Mouse (Mus musculus): ENCODE results near the gene Tcte2. TPM values are rescaled to one million over a fixed set of nuclear protein-coding genes. Genes with fewer than 3 reads are reported as not detected.
A peak's percentile ranks its signal among the peaks of the same experiment; 100 is the strongest.

Gene Tcte2
- polyA plus RNA-seq, 1 experiment from 2014 or later, result 4.4 TPM

DNA sequence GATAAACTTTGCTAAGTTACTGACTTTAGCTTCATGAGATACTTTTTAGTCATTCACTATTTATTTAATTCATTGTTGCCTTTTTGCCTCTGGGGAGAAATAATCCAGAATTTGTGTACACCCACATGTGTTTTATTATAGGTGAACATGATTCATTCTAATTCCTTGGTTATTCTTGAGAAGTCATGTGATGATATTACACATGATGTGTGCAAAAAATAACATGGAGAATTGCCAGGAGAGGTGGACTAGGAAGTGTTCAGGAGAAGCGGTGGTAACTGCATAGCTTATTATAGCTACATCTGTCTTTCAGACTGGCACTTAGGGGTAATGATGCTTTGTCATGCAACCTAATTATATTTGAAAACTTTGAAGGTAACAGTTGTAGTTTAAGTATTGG lies 2.2 kb upstream of the Tcte2 start:
- no peaks in the 10 kb centered on the region for H3K27me3 ChIP-seq (replicated peaks)
- H3K36me3 ChIP-seq, result no peaks in the 10 kb centered on the region
- H3K9ac ChIP-seq, result no peak overlapping the region
- no peak overlapping the region for H3K4me2 ChIP-seq
- H3K9me3 ChIP-seq, result no peaks in the 10 kb centered on the region
- peaks cover 55% of the 10 kb centered on the region for H3K4me1 ChIP-seq
- ATAC-seq (ENCODE audit: extremely low read depth, insufficient number of reproducible peaks, low FRiP score, low TSS enrichment), result no peak
- WGBS, result 60% methylated on average over 1 of the region's 1 CpGs
- no peak overlapping the region for H3K27ac ChIP-seq (replicated peaks)
- H3K4me3 ChIP-seq, result no peak overlapping the region

DNA sequence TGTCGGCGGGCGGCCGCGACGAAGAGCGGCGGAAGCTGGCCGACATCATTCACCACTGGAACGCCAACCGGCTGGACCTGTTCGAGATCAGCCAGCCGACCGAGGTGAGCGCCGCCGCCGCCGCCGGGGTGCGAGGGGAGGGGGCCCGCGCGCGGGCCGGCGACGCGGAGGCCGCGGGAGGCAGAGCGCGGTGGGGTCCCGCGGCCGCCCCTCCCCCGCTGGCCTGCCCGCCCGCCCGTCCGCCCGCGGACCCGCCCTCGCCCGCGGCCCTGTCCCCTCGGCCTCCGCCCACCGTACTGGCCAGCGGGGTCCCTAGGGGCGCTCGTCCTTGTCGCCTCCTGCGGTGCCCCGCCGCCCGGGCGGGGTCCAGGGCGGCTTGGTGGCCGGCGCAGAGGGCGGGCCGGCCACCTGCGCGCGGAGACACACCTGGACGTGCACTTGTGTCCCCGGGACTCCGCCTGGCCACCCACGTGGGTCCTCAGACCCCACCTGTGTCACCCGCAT lies 898 bp downstream of the Tcte2 start:
- Histone ChIP-seq H3K4me3 (peak overlapping the region; percentile 95), H3K27ac (replicated peaks) (peak overlapping the region; percentile 95), H3K4me2 (peak overlapping the region; percentile 98), H3K36me3 (no peaks in the 10 kb centered on the region), H3K4me1 (peaks cover 49% of the 10 kb centered on the region), H3K9ac (peak overlapping the region; percentile 96), H3K27me3 (replicated peaks) (no peaks in the 10 kb centered on the region), H3K9me3 (no peaks in the 10 kb centered on the region)
- ATAC-seq (ENCODE audit: extremely low read depth, insufficient number of reproducible peaks, low FRiP score, low TSS enrichment), result peak; percentile 50; the same call in 1 of the 2 replicates
- 1% methylated on average over 35 of the region's 72 CpGs for WGBS

DNA sequence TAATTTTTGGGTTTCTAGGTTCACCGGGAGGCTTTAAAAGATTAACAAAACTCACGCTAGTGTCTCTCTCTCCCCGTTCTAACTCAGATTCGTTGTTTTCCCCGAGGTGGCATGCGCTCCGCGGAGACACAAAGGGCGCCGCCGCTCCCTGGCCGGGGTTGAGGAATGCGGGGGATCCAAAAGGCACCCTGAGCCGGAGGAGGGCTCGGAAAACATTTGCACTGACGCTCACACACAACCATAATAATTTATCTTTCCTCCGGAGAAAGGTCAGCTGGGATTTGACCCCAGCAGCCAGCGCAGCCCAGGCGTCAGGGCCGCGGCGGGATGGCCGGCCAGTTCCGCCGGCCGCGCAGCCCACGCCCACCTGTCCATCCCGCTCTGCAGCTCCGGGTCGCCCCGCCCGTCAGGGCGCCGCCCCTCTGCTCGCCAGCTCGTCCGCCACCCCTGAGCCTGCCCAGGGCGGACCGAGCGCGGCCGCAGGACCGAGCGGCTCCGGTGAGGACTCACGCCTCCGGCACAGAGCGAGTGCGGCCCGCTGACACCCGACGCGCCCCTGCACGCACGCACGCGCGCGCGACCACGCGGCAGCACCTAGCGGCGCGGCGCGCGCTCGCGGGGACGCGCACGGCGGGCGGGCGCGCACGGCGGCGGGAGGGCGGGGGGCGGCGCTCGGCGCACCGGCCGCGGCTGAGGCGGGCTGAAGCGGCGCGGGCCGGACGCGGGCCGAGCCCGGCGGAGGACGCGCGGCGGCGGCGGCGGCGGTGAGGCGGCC lies 1.6 kb downstream of the Tcte2 start, which contains the start of gene Afdn:
Afdn (plus strand) TSS at position 687 of the 775 bp plus-strand sequence.
- Histone ChIP-seq H3K9ac (peak within 1 kb of the TSS; percentile 96), H3K4me1 (peaks cover 42% of the 10 kb centered on the region), H3K9me3 (no peaks in the 10 kb centered on the region), H3K4me2 (peak within 1 kb of the TSS; percentile 98), H3K27me3 (replicated peaks) (no peaks in the 10 kb centered on the region), H3K27ac (replicated peaks) (peak within 1 kb of the TSS; percentile 95), H3K36me3 (no peaks in the 10 kb centered on the region), H3K4me3 (peak within 1 kb of the TSS; percentile 95)
- WGBS, result under 1% methylated on average over 67 of the region's 108 CpGs
- peak; percentile 83 for ATAC-seq (ENCODE audit: extremely low read depth, insufficient number of reproducible peaks, low FRiP score, low TSS enrichment)

DNA sequence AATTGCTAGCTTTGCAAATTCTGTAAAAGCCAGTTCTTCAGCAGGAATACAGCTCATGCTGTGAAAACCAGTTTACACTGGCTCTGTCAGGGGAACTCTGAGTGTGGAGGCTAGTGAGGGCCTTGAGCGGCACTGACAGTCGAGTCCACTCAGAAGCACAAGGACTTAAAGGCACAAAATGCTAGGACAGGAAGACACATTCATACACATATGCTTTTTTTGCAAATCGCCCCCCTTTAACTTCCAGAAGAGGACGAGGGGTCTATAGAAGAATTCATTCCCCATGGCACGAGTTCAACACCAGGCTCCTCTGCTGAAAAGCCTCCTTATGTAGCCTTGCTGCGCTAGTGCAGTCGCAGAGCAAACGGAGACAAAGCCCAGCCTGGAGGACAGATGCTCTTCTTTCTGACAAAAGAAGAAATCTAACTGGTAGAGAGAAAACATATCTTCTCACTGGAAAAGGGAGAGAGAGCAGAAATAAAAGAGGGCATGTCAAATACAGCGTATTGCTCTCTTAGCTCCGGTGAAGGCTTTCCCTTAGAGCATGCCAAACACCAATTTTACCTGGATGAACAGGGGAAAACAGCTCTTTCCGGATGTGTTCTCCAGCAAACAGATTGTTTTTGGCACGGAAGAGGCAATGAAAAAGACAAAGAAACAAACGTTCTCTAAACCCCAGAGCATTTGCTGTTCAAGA lies 2.3 kb downstream of the Tcte2 start:
- H3K4me1 ChIP-seq, result peaks cover 36% of the 10 kb centered on the region
- H3K4me3 ChIP-seq, result peak overlapping the region; percentile 95
- peak overlapping the region; percentile 96 for H3K9ac ChIP-seq
- H3K27ac ChIP-seq (replicated peaks), result peak overlapping the region; percentile 95
- 10% methylated on average over 13 of the region's 13 CpGs for WGBS
- no peaks in the 10 kb centered on the region for H3K27me3 ChIP-seq (replicated peaks)
- H3K4me2 ChIP-seq, result peak overlapping the region; percentile 98
- no peaks in the 10 kb centered on the region for H3K36me3 ChIP-seq
- no peak for ATAC-seq (ENCODE audit: extremely low read depth, insufficient number of reproducible peaks, low FRiP score, low TSS enrichment)
- no peaks in the 10 kb centered on the region for H3K9me3 ChIP-seq

DNA sequence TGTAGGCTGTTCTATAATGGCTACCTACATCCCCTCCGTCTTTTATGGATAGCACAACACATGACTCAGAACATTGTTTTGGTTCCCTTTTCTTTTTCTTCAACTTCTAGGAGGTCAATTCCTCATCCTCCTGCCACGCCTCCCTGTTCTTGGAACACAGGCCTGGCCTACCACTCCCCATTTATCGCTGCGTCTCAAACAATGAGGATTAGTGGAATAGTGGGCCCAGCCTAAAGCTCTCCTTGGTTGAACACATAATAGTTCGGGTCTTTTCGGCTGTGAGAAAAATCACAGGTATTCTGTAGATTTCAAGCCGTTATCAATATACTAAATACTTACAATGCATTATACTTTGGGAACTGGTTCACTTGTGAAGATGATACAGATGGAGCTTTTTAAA lies 3.0 kb downstream of the Tcte2 start:
- Histone ChIP-seq H3K36me3 (no peaks in the 10 kb centered on the region), H3K9ac (peak overlapping the region; percentile 96), H3K9me3 (no peaks in the 10 kb centered on the region), H3K4me2 (peak overlapping the region; percentile 98), H3K27me3 (replicated peaks) (no peaks in the 10 kb centered on the region), H3K4me3 (peak overlapping the region; percentile 95), H3K4me1 (peaks cover 30% of the 10 kb centered on the region), H3K27ac (replicated peaks) (peak overlapping the region; percentile 95; the same call in 1 of the 2 replicates)
- 81% methylated on average over 7 of the region's 7 CpGs for WGBS
- no peak for ATAC-seq (ENCODE audit: extremely low read depth, insufficient number of reproducible peaks, low FRiP score, low TSS enrichment)

DNA sequence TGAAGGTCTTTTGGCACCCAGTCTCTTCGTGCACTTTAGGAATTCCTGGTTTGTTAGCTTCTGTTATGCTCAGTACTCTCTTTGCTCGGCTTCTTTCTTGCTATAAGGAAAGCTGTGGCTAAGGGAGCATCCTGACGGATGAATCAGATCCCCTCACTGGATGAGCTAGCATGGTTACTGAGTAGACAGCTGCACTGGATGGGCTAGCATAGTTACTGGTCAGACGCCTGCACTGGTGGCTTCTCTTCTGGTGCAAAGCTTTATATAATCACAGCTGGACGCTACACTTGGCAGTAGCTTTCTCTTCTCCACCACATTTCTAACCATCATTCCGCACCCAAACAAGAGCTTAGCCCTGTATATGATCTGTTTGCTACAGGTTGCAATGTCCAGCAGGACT lies 6.7 kb downstream of the Tcte2 start:
- Histone ChIP-seq H3K27me3 (replicated peaks) (no peaks in the 10 kb centered on the region), H3K36me3 (no peaks in the 10 kb centered on the region), H3K9ac (no peak overlapping the region), H3K4me1 (peaks cover 21% of the 10 kb centered on the region), H3K4me2 (no peak overlapping the region), H3K27ac (replicated peaks) (no peak overlapping the region), H3K4me3 (no peak overlapping the region), H3K9me3 (no peaks in the 10 kb centered on the region)
- 65% methylated on average over 6 of the region's 6 CpGs for WGBS
- ATAC-seq (ENCODE audit: extremely low read depth, insufficient number of reproducible peaks, low FRiP score, low TSS enrichment), result no peak

DNA sequence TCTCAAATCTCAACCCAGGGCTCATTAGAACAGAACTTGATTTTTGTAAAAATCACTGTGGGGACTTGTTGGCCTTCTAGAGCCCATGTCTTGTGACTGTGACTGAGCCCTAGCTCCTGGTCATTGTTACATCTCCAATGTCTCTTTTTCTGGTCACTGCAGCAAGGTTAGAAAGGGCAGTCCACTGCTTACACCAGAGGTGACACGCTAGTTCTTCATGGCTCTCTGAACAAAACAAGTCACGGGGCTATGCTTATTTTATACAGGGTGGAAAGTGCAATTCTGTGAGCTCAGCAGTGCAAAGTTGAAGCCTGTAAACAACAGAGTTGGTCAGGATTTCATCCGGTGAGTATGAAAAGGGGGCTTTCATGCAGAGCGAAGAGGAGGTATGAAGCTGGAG lies 7.7 kb downstream of the Tcte2 start:
- WGBS, result 77% methylated on average over 4 of the region's 4 CpGs
- ATAC-seq (ENCODE audit: extremely low read depth, insufficient number of reproducible peaks, low FRiP score, low TSS enrichment), result no peak

DNA sequence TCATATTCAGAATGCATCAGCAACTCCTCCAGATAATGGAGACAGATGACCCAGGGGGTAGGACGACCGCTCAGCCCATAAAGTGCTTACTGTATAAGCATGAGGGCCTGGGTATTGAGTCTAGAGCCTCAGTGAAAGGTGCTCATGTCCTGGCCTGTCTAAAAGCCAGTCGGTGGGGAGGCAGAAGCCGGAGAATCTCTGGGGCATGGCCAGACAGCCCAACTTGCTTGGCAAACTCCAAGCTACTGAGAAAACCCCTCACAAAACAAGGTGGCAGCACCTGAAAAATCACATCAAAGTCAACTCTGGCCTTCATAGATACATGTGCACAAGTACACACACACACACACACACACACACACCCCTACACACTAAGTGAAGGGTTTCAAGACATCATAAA lies 12.6 kb downstream of the Tcte2 start:
- 86% methylated on average over 4 of the region's 4 CpGs for WGBS
- Histone ChIP-seq H3K9me3 (no peaks in the 10 kb centered on the region), H3K4me3 (no peak overlapping the region), H3K27me3 (replicated peaks) (no peaks in the 10 kb centered on the region), H3K27ac (replicated peaks) (no peak overlapping the region), H3K9ac (no peak overlapping the region), H3K36me3 (no peaks in the 10 kb centered on the region), H3K4me1 (peaks cover 24% of the 10 kb centered on the region), H3K4me2 (no peak overlapping the region)
- ATAC-seq (ENCODE audit: extremely low read depth, insufficient number of reproducible peaks, low FRiP score, low TSS enrichment), result no peak

More for the DNA sequence above, 7.7 kb downstream of the Tcte2 start:
- no peaks in the 10 kb centered on the region for H3K27me3 ChIP-seq (replicated peaks)
- no peaks in the 10 kb centered on the region for H3K36me3 ChIP-seq
- no peak overlapping the region for H3K27ac ChIP-seq (replicated peaks)
- no peak overlapping the region for H3K4me3 ChIP-seq
- H3K4me2 ChIP-seq, result no peak overlapping the region
- H3K9ac ChIP-seq, result no peak overlapping the region
- H3K9me3 ChIP-seq, result no peaks in the 10 kb centered on the region
- peaks cover 14% of the 10 kb centered on the region for H3K4me1 ChIP-seq

DNA sequence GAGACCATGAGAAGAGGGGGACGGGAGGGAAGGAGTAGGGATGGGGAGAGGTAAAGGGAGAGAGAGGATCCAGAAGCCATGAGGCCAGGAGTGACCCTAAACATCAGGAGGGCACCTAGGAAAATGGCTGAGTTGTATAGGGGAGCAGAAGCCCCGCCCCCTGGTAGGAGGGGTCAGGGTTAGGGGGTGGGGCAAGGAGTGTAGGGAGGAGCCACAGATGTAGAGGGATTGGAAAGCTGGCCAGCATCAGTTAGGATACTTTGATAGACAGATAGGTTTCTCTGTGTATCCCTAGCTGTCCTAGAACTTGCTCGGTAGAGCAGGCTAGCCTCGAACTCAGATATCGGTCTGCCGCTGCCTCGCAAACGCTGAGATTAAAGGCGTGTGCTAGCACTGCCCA lies 13.9 kb downstream of the Tcte2 start:
- H3K27ac ChIP-seq (replicated peaks), result no peak overlapping the region
- no peaks in the 10 kb centered on the region for H3K27me3 ChIP-seq (replicated peaks)
- no peaks in the 10 kb centered on the region for H3K9me3 ChIP-seq
- no peak overlapping the region for H3K4me2 ChIP-seq
- no peak overlapping the region for H3K9ac ChIP-seq
- H3K4me3 ChIP-seq, result no peak overlapping the region
- H3K36me3 ChIP-seq, result no peaks in the 10 kb centered on the region
- peaks cover 38% of the 10 kb centered on the region for H3K4me1 ChIP-seq
- 86% methylated on average over 9 of the region's 9 CpGs for WGBS
- no peak for ATAC-seq (ENCODE audit: extremely low read depth, insufficient number of reproducible peaks, low FRiP score, low TSS enrichment)

DNA sequence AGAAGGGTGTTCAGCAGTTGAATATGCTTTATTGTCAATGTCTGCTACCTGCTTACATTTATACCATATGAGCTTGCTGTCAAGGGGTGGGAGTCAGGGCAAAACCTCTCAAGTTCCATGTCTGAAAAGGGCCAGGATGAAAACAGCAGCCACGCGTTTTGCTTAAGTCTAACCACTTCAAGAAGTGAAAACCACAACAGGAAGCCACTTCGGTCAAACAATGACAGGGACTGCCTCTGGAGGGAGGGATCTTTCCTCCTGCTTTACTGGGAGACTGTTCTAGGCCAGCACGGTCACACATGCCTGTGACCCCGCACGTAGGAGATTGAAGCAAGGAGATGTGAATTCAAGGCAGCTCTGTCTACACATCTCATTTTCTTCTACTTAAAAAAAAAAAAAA lies 15.3 kb downstream of the Tcte2 start:
- Histone ChIP-seq H3K9me3 (no peaks in the 10 kb centered on the region), H3K4me3 (no peak overlapping the region), H3K27me3 (replicated peaks) (no peaks in the 10 kb centered on the region), H3K36me3 (no peaks in the 10 kb centered on the region), H3K4me1 (peaks cover 51% of the 10 kb centered on the region), H3K9ac (no peak overlapping the region), H3K4me2 (no peak overlapping the region), H3K27ac (replicated peaks) (no peak overlapping the region)
- WGBS, result 57% methylated on average over 6 of the region's 6 CpGs
- ATAC-seq (ENCODE audit: extremely low read depth, insufficient number of reproducible peaks, low FRiP score, low TSS enrichment), result no peak

DNA sequence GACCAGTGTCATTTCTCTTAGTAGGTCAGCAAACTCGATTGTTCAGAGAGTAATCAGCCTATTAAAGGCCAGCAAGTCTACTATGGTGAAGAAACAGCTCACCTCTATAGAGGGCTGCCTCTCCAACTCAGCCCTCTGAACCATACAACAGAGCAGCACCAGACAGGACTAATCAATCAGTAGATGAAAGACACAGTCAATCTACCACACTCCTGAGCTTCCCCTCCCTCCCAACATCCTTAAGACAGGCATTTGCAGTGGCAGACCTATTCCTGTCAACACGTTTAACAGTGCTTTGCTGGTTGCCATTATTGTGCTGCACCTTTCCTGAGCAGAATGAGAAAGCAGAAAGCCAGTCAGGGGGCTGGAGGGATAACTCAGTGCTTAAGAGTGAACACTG lies 16.3 kb downstream of the Tcte2 start:
- ATAC-seq (ENCODE audit: extremely low read depth, insufficient number of reproducible peaks, low FRiP score, low TSS enrichment), result no peak
- Histone ChIP-seq H3K4me1 (peaks cover 61% of the 10 kb centered on the region), H3K27ac (replicated peaks) (peak overlapping the region; percentile 83)

More for the DNA sequence above, 16.3 kb downstream of the Tcte2 start:
- Histone ChIP-seq H3K27me3 (replicated peaks) (no peaks in the 10 kb centered on the region), H3K9me3 (no peaks in the 10 kb centered on the region), H3K4me3 (no peak overlapping the region), H3K9ac (0 out of 2 replicates have a peak overlapping the region, but pooled peaks have one; percentile 24), H3K36me3 (no peaks in the 10 kb centered on the region), H3K4me2 (peak overlapping the region; percentile 4; the same call in 1 of the 2 replicates)
- 49% methylated on average over 2 of the region's 2 CpGs for WGBS
